Mouse (Mus musculus): Measurements from ENCODE around the gene Exosc5.

Gene Exosc5

DNA sequence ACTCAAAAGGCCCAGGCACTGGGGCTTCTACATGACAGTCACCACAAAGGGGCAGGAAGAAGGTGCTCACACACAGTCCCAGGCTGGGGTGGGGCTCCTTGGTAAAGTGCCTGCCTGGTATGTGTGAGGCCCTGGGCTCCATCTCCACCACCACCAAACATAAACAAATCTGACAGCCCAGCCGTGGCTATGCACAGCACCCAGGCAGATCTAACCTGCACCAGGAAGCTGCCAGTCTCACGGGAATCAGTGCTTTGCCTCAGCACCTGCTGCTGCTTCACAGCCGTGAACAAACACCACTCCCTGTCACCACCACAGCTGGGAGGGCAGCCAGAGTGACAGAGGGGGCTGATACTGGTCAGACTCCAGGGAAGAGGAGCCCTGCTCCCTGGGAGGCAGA, 22.6 kb upstream of the Exosc5 start:
- DNase-seq (ENCODE audit: low read depth, low spot score), result no peak

DNA sequence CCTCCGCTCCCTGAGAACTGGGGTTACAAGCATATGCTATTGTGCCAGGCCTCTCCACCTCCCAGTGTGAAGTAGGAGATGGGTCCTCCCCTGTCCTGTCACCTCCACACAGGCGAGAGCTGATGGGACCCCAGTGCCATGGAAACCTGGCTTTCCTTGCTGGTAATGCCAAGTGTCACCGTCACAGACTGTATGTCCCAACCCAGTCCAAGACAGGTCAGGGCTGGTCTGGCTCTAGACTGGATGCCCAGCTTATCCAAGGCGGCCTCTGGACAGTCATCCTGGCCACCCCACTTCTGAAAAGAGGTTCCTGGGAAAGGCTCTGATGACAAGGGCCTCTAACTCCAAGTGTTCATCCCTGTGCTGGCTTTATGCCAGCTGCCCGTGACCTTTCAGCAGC, 21.9 kb upstream of the Exosc5 start:
- DNase-seq (ENCODE audit: low read depth, low spot score), result no peak

- DNase-seq (ENCODE audit: low read depth, low spot score), result no peak
Observed at GRCm38 (mm10) chr7:25639754-25640153, 19.2 kb upstream of the Exosc5 start.

- DNase-seq (ENCODE audit: low read depth, low spot score), result no peak
Observed at GRCm38 (mm10) chr7:25644136-25644535, 14.8 kb upstream of the Exosc5 start.

DNA sequence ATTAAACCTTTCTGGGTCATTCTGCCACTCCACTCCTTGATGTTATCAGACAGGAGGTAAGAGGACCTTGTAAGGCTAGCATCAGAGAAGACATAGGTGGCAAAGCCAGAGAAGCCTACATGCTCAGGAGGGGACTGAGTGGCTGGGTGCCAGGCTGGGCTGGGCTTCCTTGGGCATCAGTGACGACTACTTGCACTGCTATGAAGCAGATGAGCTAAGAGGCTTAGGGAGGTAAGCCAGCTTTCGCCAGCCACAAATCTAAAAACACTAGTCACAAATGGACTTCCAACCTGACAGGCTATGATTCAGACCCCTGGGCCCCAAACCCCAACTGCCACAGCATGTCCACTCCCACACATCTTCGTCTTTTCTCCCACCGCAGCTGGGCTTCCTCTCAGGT, 14.3 kb upstream of the Exosc5 start:
- DNase-seq (ENCODE audit: low read depth, low spot score), result no peak

DNA sequence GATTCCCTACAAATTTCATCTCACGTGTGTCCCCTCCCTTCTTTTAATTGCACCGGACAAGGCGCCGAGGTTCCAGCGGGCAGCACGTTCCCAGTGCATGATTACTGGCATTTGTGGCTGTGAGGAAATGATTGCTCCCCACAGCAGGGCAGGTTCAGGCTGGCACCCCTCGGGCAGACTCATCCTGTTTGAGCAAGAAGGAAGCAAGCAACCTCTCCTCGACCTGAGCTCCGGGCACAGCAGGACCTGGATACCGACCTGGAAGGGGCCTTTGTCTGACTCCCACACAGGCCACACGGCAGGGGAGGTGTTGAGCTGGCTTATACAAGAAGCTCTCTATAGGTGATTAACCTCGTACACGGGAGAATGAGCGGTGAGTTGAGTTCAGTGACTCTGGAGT, 13.9 kb upstream of the Exosc5 start:
- DNase-seq (ENCODE audit: low read depth, low spot score), result no peak

DNA sequence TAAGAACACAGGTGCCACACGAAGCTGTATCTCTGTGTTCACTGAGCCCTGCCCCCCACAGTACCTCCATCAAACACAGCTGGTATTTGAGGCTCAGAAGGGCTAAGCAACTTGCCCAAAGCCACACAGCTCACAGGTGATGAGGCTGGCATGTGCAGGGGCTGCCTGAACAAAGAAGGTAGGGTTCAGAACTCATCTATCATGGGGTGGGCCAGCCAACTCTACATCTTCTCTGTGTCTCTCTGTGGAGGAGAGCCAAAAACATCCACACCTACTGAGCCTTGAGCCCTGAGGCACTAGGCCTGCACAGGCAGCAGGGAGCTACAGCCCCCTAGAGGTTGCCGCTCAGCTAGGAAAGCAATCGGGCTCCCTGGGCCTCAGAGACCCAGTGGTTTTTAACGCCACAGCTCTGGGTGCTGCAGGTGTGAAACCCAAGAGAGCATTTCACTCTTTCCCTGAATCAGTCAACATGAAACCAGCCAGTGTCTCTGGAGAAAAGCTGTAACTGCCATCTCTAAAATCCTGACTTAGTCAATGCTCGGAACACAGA, 11.3 kb upstream of the Exosc5 start:
- no peak for DNase-seq (ENCODE audit: low read depth, low spot score)

DNA sequence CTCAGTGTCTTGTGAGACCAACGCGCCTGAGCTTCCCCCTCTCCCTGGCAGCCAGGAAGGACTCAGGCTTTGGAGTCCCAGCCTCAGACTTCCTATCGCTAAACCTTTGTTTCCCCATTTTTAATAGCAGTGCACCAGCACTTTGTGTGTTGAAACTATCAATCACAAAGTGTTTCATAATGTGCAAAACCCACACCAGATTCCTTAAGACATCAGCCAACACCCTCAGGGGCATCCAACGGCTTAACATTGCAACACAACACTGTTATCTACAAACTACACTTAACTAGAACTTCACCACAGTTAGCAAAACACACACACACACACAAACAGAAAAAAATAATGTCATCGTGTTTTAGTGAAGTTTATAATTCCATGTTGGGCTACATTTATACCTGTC, 9.1 kb upstream of the Exosc5 start:
- DNase-seq (ENCODE audit: low read depth, low spot score), result no peak

DNA sequence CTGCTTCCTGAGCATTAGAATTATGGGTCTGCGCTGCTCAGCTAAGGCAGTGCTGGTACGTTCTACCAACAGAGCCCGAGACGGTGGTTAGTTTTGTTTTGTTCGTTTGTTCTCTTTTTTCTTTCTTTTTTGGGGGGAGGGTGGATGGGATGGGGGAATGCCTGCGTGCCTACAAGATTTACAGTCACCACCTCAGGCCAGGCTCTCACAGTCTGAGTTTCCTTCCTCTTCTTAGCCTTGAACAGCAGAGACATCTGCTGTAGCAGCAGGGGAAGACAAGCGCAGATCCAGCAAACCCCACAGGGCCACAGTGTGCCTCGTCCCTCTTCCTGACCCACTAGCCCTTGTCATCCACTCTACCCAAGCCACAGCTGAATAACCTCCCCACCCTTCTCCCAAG, 7.7 kb upstream of the Exosc5 start:
- DNase-seq (ENCODE audit: low read depth, low spot score), result no peak

GRCm38 (mm10) chr7:25652244-25652759, 6.7 kb upstream of the Exosc5 start:
- no peak for DNase-seq (ENCODE audit: low read depth, low spot score)

GRCm38 (mm10) chr7:25655601-25656428, 3.1 kb upstream of the Exosc5 start:
- no peak for DNase-seq (ENCODE audit: low read depth, low spot score)

DNA sequence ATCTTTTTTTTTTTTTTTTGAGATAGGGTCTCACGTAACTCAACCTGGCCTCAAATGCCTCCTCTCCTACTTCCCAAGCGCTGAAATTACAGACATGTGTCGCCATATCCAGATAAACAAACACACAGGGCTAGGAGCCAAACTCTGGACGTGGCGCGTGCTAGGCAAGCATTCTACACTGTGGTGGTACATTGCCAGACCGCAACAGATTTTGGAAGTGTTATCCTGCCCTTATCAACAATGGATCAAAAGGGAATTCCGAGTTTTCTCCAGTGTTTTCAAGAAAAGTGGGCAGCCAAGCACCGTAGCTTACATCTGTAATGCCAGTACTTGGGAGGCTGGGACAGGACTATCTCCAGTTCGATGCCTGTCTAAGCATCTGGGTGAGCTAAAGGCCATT, 1.2 kb upstream of the Exosc5 start:
- no peak for DNase-seq (ENCODE audit: low read depth, low spot score)

DNA sequence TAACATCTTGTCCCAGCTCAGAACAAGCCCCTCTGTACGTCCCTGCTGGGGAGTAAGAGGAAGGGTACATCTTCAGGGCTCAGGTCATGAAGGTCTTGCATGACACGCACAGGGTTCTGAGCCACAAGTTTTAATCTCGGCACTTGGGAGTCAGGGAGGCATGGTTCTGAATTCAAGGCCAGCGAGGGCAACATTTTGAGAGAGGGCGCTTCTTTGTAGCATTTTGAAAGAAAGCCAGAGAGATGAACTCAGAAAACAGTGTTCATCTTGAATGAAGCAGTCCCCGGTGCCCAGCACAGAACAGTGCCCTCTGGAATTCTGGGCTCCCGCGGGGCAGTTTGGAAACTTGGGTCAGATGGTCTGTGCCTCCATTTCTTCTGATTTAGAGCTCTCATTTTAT, 7.4 kb downstream of the Exosc5 start:
- no peak for DNase-seq (ENCODE audit: low read depth, low spot score)

DNA sequence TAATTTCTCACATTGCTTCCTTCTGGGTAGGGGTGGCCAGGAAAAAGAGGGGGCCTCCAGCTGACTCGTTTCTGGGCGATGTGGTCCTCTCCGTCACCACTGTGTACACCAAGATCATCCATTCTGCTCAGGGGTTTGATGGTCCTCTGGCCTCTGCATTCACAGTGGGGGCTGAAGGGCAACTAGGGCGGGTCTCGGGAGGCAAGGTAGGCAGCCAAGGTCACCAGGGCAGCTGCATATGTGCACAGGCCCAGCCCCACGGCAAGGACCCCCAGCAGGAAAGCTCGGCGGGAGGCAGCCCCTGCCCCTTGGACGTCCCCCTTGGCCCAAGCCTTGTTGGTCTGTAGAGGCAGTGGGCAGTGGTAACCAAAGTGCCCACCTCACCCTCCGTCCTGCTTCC, 10.2 kb downstream of the Exosc5 start:
- DNase-seq (ENCODE audit: low read depth, low spot score), result no peak

DNA sequence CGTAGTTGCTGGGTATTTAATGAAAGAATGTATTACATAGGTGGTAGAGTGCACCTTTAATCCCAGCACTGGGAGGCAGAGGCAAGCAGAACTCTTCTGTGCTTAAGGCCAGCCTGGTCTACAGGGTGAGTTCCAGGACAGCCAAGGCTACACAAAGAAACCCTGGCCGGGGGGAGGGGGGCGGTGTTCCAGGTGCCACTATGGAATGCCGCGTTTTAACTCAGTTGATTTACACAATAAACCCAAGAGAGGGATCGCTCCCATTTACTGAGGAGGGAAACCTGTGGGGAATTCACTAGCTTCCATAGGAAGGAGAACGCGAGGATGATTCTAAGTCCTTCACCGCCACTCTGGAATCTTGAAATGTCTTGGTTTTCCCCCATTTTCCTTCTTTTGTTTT, 10.7 kb downstream of the Exosc5 start:
- no peak for DNase-seq (ENCODE audit: low read depth, low spot score)

GRCm38 (mm10) chr7:25670096-25670495, 11.1 kb downstream of the Exosc5 start:
- DNase-seq (ENCODE audit: low read depth, low spot score), result no peak

DNA sequence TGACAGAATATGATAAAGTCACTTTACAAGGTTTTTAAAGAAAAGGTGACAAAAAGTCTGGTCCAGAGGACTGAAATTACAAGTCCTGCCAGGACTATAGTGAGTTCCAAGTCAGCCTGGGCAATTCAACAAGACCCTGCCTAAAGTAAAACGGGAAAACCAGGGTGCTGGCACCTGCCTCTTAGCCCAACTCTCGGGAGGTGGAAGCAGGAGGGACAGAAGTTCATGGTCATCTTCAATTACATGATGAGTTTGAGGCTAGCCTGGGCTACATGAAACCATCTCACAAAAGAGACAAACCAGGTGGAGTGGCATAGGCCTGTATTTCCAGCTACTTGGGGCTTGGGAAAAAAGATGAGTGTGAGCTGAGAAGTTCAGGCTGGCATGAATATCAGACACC, 12.7 kb downstream of the Exosc5 start:
- DNase-seq (ENCODE audit: low read depth, low spot score), result no peak

- no peak for DNase-seq (ENCODE audit: low read depth, low spot score)
Observed at GRCm38 (mm10) chr7:25672442-25672841, 13.5 kb downstream of the Exosc5 start.

DNA sequence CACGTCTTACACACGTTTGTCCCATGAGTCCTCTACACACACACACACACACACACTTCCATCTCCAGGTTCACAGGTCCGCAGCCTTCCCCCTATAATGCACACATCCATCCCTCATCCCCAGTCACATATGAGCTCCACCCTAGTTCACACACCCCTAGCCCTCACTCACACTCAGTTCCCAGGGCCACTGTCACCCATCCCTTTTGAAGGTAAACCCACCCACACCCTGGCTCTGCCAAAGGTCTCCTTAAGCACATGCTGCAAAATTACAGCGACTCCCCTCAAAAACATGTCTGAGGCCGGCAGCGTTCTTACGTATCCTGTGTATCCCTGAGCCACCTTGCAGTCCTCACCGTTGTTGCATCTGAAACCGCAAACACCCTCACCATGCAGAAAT, 15.3 kb downstream of the Exosc5 start:
- no peak for DNase-seq (ENCODE audit: low read depth, low spot score)

- no peak for DNase-seq (ENCODE audit: low read depth, low spot score)
Observed at GRCm38 (mm10) chr7:25674719-25675300, 15.8 kb downstream of the Exosc5 start, which contains the start of gene Tmem91. Gene Tmem91 (minus strand): TSS chr7:25675166.

DNA sequence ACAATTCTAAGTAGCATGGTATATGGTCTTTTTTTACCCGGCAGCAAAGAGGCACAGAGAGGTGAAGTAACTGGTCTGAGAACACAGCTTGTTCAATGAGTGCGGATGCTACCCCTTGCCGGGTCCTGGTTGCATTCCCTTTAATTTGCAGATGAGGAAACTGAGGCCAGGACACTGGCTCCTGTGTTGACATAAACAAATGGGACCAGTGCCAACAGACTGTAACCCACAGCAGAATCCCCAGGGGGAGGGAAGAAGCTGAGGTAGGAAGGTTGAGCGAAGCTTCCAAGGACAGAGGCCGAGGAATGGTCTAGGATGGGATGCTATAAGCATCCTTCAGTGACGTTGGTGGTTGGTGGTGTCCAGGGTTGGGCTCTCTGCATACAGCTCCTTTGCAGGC, 16.4 kb downstream of the Exosc5 start:
- DNase-seq (ENCODE audit: low read depth, low spot score), result no peak

- no peak for DNase-seq (ENCODE audit: low read depth, low spot score)
Observed at GRCm38 (mm10) chr7:25676085-25676781, 17.3 kb downstream of the Exosc5 start.

All from WW6 (cell line).